Mouse (Mus musculus): ENCODE results near the gene Kyat1. TPM values are rescaled to one million over a fixed set of nuclear protein-coding genes. Genes with fewer than 3 reads are reported as not detected.

The Kyat1 gene
- polyA plus RNA-seq, 1 experiment, result 9.6 TPM

- H3K4me3 ChIP-seq (ENCODE audit: low read depth, low read length), result peak overlapping the region; percentile 45; the same call in 1 of the 2 replicates
- H3K36me3 ChIP-seq (ENCODE audit: control insufficient read depth, insufficient read depth, low read length, poor library complexity, severe bottlenecking), result peaks cover 50% of the 10 kb centered on the region
- H3K9ac ChIP-seq (ENCODE audit: low read depth, poor library complexity, severe bottlenecking), result peak overlapping the region; percentile 87; the same call in 1 of the 2 replicates
Observed at GRCm38 (mm10) chr2:30136458-30136857, 69.2 kb downstream of the Kyat1 start.

More at GRCm38 (mm10) chr2:30136458-30136857, 69.2 kb downstream of the Kyat1 start:
- TF ChIP-seq EP300 (IDR thresholded peaks at IDR 0.05; ENCODE audit: insufficient read depth, low read depth, low read length) (peak; percentile 76; the same call in 1 of the 2 replicates), POLR2A (IDR thresholded peaks at IDR 0.05; ENCODE audit: insufficient read depth, low read length) (no peak)
- Histone ChIP-seq H3K27me3 (ENCODE audit: control insufficient read depth, insufficient read depth, low read length, poor library complexity, severe bottlenecking) (no peaks in the 10 kb centered on the region), H3K9me3 (replicated peaks; ENCODE audit: control insufficient read depth, insufficient read depth, low read length, poor library complexity, severe bottlenecking) (no peaks in the 10 kb centered on the region), H3K27ac (ENCODE audit: insufficient read depth, low read length) (peak overlapping the region; percentile 97), H3K4me1 (ENCODE audit: control insufficient read depth, insufficient read depth, low read length) (peaks cover 6% of the 10 kb centered on the region)

Other genes with a start within 250 kb of the Kyat1 start
- gene Sptan1, start 240.3 kb downstream of the Kyat1 start, polyA plus RNA-seq (2011; ENCODE audit: insufficient read depth, insufficient read length, low read depth, missing spikeins), result 200 and 235 TPM in 2 replicates
- gene Wdr34, start 157.0 kb downstream of the Kyat1 start, polyA plus RNA-seq (2011; ENCODE audit: insufficient read depth, insufficient read length, low read depth, missing spikeins), result 20.6 and 22.2 TPM in 2 replicates
- gene Set, start 148.5 kb downstream of the Kyat1 start, polyA plus RNA-seq (2011; ENCODE audit: insufficient read depth, insufficient read length, low read depth, missing spikeins), result 1,058 and 1,233 TPM in 2 replicates
- gene Pkn3, start 128.2 kb downstream of the Kyat1 start, polyA plus RNA-seq (2011; ENCODE audit: insufficient read depth, insufficient read length, low read depth, missing spikeins), result 15.2 and 17.2 TPM in 2 replicates
- 39.0 and 41.2 TPM in 2 replicates for gene Zdhhc12, start 112.2 kb downstream of the Kyat1 start, polyA plus RNA-seq (2011; ENCODE audit: insufficient read depth, insufficient read length, low read depth, missing spikeins)
- 33.8 and 35.1 TPM in 2 replicates for gene Zer1, start 81.3 kb downstream of the Kyat1 start, polyA plus RNA-seq (2011; ENCODE audit: insufficient read depth, insufficient read length, low read depth, missing spikeins)
- 171 and 173 TPM in 2 replicates for gene Tbc1d13, start 72.1 kb downstream of the Kyat1 start, polyA plus RNA-seq (2011; ENCODE audit: insufficient read depth, insufficient read length, low read depth, missing spikeins)
- gene Endog, start 34.4 kb downstream of the Kyat1 start, polyA plus RNA-seq (2011; ENCODE audit: insufficient read depth, insufficient read length, low read depth, missing spikeins), result 6.5 and 8.0 TPM in 2 replicates
- 45.9 and 50.5 TPM in 2 replicates for gene Spout1, start 27.4 kb downstream of the Kyat1 start, polyA plus RNA-seq (2011; ENCODE audit: insufficient read depth, insufficient read length, low read depth, missing spikeins)
- 19.2 and 22.0 TPM in 2 replicates for gene Lrrc8a, start 31.9 kb upstream of the Kyat1 start, polyA plus RNA-seq (2011; ENCODE audit: insufficient read depth, insufficient read length, low read depth, missing spikeins)
- 1.5 TPM in 1 of 2 replicates, not detected in the other for gene Gm28035, start 34.7 kb upstream of the Kyat1 start, polyA plus RNA-seq (2011; ENCODE audit: insufficient read depth, insufficient read length, low read depth, missing spikeins)
- gene Phyhd1, start 60.4 kb upstream of the Kyat1 start, polyA plus RNA-seq (2011; ENCODE audit: insufficient read depth, insufficient read length, low read depth, missing spikeins), result 11.4 and 13.0 TPM in 2 replicates
- gene Gm28038, start 75.2 kb upstream of the Kyat1 start, polyA plus RNA-seq (2011; ENCODE audit: insufficient read depth, insufficient read length, low read depth, missing spikeins), result 114 and 138 TPM in 2 replicates
- gene Dolk, start 80.5 kb upstream of the Kyat1 start, polyA plus RNA-seq (2011; ENCODE audit: insufficient read depth, insufficient read length, low read depth, missing spikeins), result 3.4 and 3.8 TPM in 2 replicates
- 134 and 138 TPM in 2 replicates for gene Nup188, start 80.5 kb upstream of the Kyat1 start, polyA plus RNA-seq (2011; ENCODE audit: insufficient read depth, insufficient read length, low read depth, missing spikeins)
- gene Sh3glb2, start 153.5 kb upstream of the Kyat1 start, polyA plus RNA-seq (2011; ENCODE audit: insufficient read depth, insufficient read length, low read depth, missing spikeins), result 30.8 and 32.5 TPM in 2 replicates
- gene Miga2, start 158.4 kb upstream of the Kyat1 start, polyA plus RNA-seq (2011; ENCODE audit: insufficient read depth, insufficient read length, low read depth, missing spikeins), result 16.6 and 18.6 TPM in 2 replicates
- 42.3 and 44.3 TPM in 2 replicates for gene Dolpp1, start 186.4 kb upstream of the Kyat1 start, polyA plus RNA-seq (2011; ENCODE audit: insufficient read depth, insufficient read length, low read depth, missing spikeins)
- 8.9 and 12.3 TPM in 2 replicates for gene Crat, start 210.0 kb upstream of the Kyat1 start, polyA plus RNA-seq (2011; ENCODE audit: insufficient read depth, insufficient read length, low read depth, missing spikeins)
- gene Ptpa, start 210.2 kb upstream of the Kyat1 start, polyA plus RNA-seq (2011; ENCODE audit: insufficient read depth, insufficient read length, low read depth, missing spikeins), result 83.1 and 91.6 TPM in 2 replicates

Data from ES-Bruce4 (cell line).